Mouse (Mus musculus): ENCODE data around the gene Ric8a. TPM values are rescaled to one million over a fixed set of nuclear protein-coding genes. Genes with fewer than 3 reads are reported as not detected.

Ric8a gene
- total RNA-seq, 2 experiments from 2014 or later, result 22.2 to 49.5 TPM

Other genes with a start within 250 kb of the Ric8a start
- not detected in 2 replicates for gene Olfr61, start 228.0 kb upstream of the Ric8a start, total RNA-seq (2015; ENCODE audit: low replicate concordance)
- not detected in 2 replicates for gene Olfr61, start 228.0 kb upstream of the Ric8a start, total RNA-seq (2017; ENCODE audit: low replicate concordance)
- gene Olfr53, start 210.5 kb upstream of the Ric8a start, total RNA-seq (2015; ENCODE audit: low replicate concordance), result not detected in 2 replicates
- gene Olfr53, start 210.5 kb upstream of the Ric8a start, total RNA-seq (2017; ENCODE audit: low replicate concordance), result not detected in 2 replicates
- gene Olfr539, start 197.0 kb upstream of the Ric8a start, total RNA-seq (2015; ENCODE audit: low replicate concordance), result not detected in 2 replicates
- gene Olfr539, start 197.0 kb upstream of the Ric8a start, total RNA-seq (2017; ENCODE audit: low replicate concordance), result not detected in 2 replicates
- gene Olfr45, start 175.0 kb upstream of the Ric8a start, total RNA-seq (2015; ENCODE audit: low replicate concordance), result not detected in 2 replicates
- gene Olfr45, start 175.0 kb upstream of the Ric8a start, total RNA-seq (2017; ENCODE audit: low replicate concordance), result not detected in 2 replicates
- gene Olfr541, start 159.7 kb upstream of the Ric8a start, total RNA-seq (2015; ENCODE audit: low replicate concordance), result not detected in 2 replicates
- not detected in 2 replicates for gene Olfr541, start 159.7 kb upstream of the Ric8a start, total RNA-seq (2017; ENCODE audit: low replicate concordance)
- not detected in 2 replicates for gene Cyp2e1, start 93.2 kb upstream of the Ric8a start, total RNA-seq (2015; ENCODE audit: low replicate concordance)
- not detected in 2 replicates for gene Cyp2e1, start 93.2 kb upstream of the Ric8a start, total RNA-seq (2017; ENCODE audit: low replicate concordance)
- 1.8 TPM in 1 of 2 replicates, not detected in the other for gene Syce1, start 69.1 kb upstream of the Ric8a start, total RNA-seq (2015; ENCODE audit: low replicate concordance)
- gene Syce1, start 69.1 kb upstream of the Ric8a start, total RNA-seq (2017; ENCODE audit: low replicate concordance), result not detected in 2 replicates
- 0.36 TPM in 1 of 2 replicates, not detected in the other for gene Zfp941, start 34.8 kb upstream of the Ric8a start, total RNA-seq (2015; ENCODE audit: low replicate concordance)
- not detected in 2 replicates for gene Zfp941, start 34.8 kb upstream of the Ric8a start, total RNA-seq (2017; ENCODE audit: low replicate concordance)
- gene Urah, start 21.9 kb upstream of the Ric8a start, total RNA-seq (2015; ENCODE audit: low replicate concordance), result not detected in 2 replicates
- gene Urah, start 21.9 kb upstream of the Ric8a start, total RNA-seq (2017; ENCODE audit: low replicate concordance), result not detected in 2 replicates
- not detected in 2 replicates for gene Scgb1c1, start 11.4 kb upstream of the Ric8a start, total RNA-seq (2015; ENCODE audit: low replicate concordance)
- gene Scgb1c1, start 11.4 kb upstream of the Ric8a start, total RNA-seq (2017; ENCODE audit: low replicate concordance), result not detected in 2 replicates
- gene Odf3, start 9.2 kb upstream of the Ric8a start, total RNA-seq (2015; ENCODE audit: low replicate concordance), result not detected in 2 replicates
- not detected in 2 replicates for gene Odf3, start 9.2 kb upstream of the Ric8a start, total RNA-seq (2017; ENCODE audit: low replicate concordance)
- not detected in 2 replicates for gene Gm45785, start 626 bp upstream of the Ric8a start, total RNA-seq (2015; ENCODE audit: low replicate concordance)
- 2.8 TPM in 1 of 2 replicates, not detected in the other for gene Gm45785, start 626 bp upstream of the Ric8a start, total RNA-seq (2017; ENCODE audit: low replicate concordance)
- gene Bet1l, start 620 bp downstream of the Ric8a start, total RNA-seq (2015; ENCODE audit: low replicate concordance), result 7.6 and 9.2 TPM in 2 replicates
- gene Bet1l, start 620 bp downstream of the Ric8a start, total RNA-seq (2017; ENCODE audit: low replicate concordance), result 9.0 and 9.4 TPM in 2 replicates
- 74.2 and 90.1 TPM in 2 replicates for gene Psmd13, start 25.0 kb downstream of the Ric8a start, total RNA-seq (2015; ENCODE audit: low replicate concordance)
- 136 and 162 TPM in 2 replicates for gene Psmd13, start 25.0 kb downstream of the Ric8a start, total RNA-seq (2017; ENCODE audit: low replicate concordance)
- gene Sirt3, start 25.4 kb downstream of the Ric8a start, total RNA-seq (2015; ENCODE audit: low replicate concordance), result 14.4 and 16.3 TPM in 2 replicates
- 6.5 and 13.5 TPM in 2 replicates for gene Sirt3, start 25.4 kb downstream of the Ric8a start, total RNA-seq (2017; ENCODE audit: low replicate concordance)
- gene Cox8b, start 43.5 kb downstream of the Ric8a start, total RNA-seq (2015; ENCODE audit: low replicate concordance), result not detected in 2 replicates
- not detected in 2 replicates for gene Cox8b, start 43.5 kb downstream of the Ric8a start, total RNA-seq (2017; ENCODE audit: low replicate concordance)
- not detected in 2 replicates for gene Nlrp6, start 63.9 kb downstream of the Ric8a start, total RNA-seq (2015; ENCODE audit: low replicate concordance)
- gene Nlrp6, start 63.9 kb downstream of the Ric8a start, total RNA-seq (2017; ENCODE audit: low replicate concordance), result not detected in 2 replicates
- gene Pgghg, start 84.4 kb downstream of the Ric8a start, total RNA-seq (2015; ENCODE audit: low replicate concordance), result 0.72 TPM in 1 of 2 replicates, not detected in the other
- gene Pgghg, start 84.4 kb downstream of the Ric8a start, total RNA-seq (2017; ENCODE audit: low replicate concordance), result 0.90 and 1.3 TPM in 2 replicates
- not detected in 2 replicates for gene Ifitm5, start 93.3 kb downstream of the Ric8a start, total RNA-seq (2015; ENCODE audit: low replicate concordance)
- not detected in 2 replicates for gene Ifitm5, start 93.3 kb downstream of the Ric8a start, total RNA-seq (2017; ENCODE audit: low replicate concordance)
- gene Gm45717, start 99.0 kb downstream of the Ric8a start, total RNA-seq (2015; ENCODE audit: low replicate concordance), result not detected in 2 replicates
- gene Gm45717, start 99.0 kb downstream of the Ric8a start, total RNA-seq (2017; ENCODE audit: low replicate concordance), result not detected in 2 replicates
- 61.6 and 73.4 TPM in 2 replicates for gene Ifitm2, start 99.0 kb downstream of the Ric8a start, total RNA-seq (2015; ENCODE audit: low replicate concordance)
- gene Ifitm2, start 99.0 kb downstream of the Ric8a start, total RNA-seq (2017; ENCODE audit: low replicate concordance), result 14.5 and 51.7 TPM in 2 replicates
- 31.0 TPM in 1 of 2 replicates, not detected in the other for gene Ifitm1, start 110.3 kb downstream of the Ric8a start, total RNA-seq (2015; ENCODE audit: low replicate concordance)
- 0.90 and 20.6 TPM in 2 replicates for gene Ifitm1, start 110.3 kb downstream of the Ric8a start, total RNA-seq (2017; ENCODE audit: low replicate concordance)
- 156 and 271 TPM in 2 replicates for gene Ifitm3, start 153.8 kb downstream of the Ric8a start, total RNA-seq (2015; ENCODE audit: low replicate concordance)
- 73.5 and 106 TPM in 2 replicates for gene Ifitm3, start 153.8 kb downstream of the Ric8a start, total RNA-seq (2017; ENCODE audit: low replicate concordance)
- 172 and 212 TPM in 2 replicates for gene Ifitm6, start 161.0 kb downstream of the Ric8a start, total RNA-seq (2015; ENCODE audit: low replicate concordance)
- gene Ifitm6, start 161.0 kb downstream of the Ric8a start, total RNA-seq (2017; ENCODE audit: low replicate concordance), result 65.6 and 95.9 TPM in 2 replicates
- not detected in 2 replicates for gene Gm17387, start 172.2 kb downstream of the Ric8a start, total RNA-seq (2015; ENCODE audit: low replicate concordance)
- gene Gm17387, start 172.2 kb downstream of the Ric8a start, total RNA-seq (2017; ENCODE audit: low replicate concordance), result not detected in 2 replicates
- gene B4galnt4, start 204.1 kb downstream of the Ric8a start, total RNA-seq (2015; ENCODE audit: low replicate concordance), result not detected in 2 replicates
- gene B4galnt4, start 204.1 kb downstream of the Ric8a start, total RNA-seq (2017; ENCODE audit: low replicate concordance), result 0.26 TPM in 1 of 2 replicates, not detected in the other
- 4.3 TPM in 1 of 2 replicates, not detected in the other for gene Pkp3, start 221.3 kb downstream of the Ric8a start, total RNA-seq (2015; ENCODE audit: low replicate concordance)
- gene Pkp3, start 221.3 kb downstream of the Ric8a start, total RNA-seq (2017; ENCODE audit: low replicate concordance), result 0.91 and 1.3 TPM in 2 replicates
- gene Sigirr, start 243.6 kb downstream of the Ric8a start, total RNA-seq (2015; ENCODE audit: low replicate concordance), result 4.2 and 10.5 TPM in 2 replicates
- 1.5 TPM in 1 of 2 replicates, not detected in the other for gene Sigirr, start 243.6 kb downstream of the Ric8a start, total RNA-seq (2017; ENCODE audit: low replicate concordance)

Data from erythroid progenitor cell, adult 5-6 weeks (primary cell).